Mouse (Mus musculus) MEL (cell line): ENCODE measurements around the gene Tnf.

Experiments
- CTCF ChIP-seq, 3 experiments: IDR thresholded peaks in 2 of 3; conservative IDR thresholded peaks in 1 of 3; 2 replicates each; pipeline ENCODE4 v1.5.1; 2011 to 2012; ENCODE audit warnings: low read length in 3 of 3, low read depth in 2 of 3, mild to moderate bottlenecking in 2 of 3, improper control_type of control experiment in 1 of 3, inconsistent platforms in 1 of 3, mixed read lengths in 1 of 3, moderate library complexity in 1 of 3; ENCODE audit not compliant: control insufficient read depth in 1 of 3, insufficient read depth in 1 of 3, poor library complexity in 1 of 3, severe bottlenecking in 1 of 3
- ELF1 ChIP-seq: IDR thresholded peaks from 2 replicates; pipeline ENCODE4 v1.6.1; 2014; ENCODE audit warnings: low read depth, mild to moderate bottlenecking, inconsistent platforms, low read length, improper control_type of control experiment, moderate library complexity
- EP300 ChIP-seq, 2 experiments: IDR thresholded peaks; 2 replicates each; pipeline ENCODE4 v1.6.1; 2011; ENCODE audit warnings: improper control_type of control experiment in 2 of 2, low read length in 2 of 2, low read depth in 1 of 2, mild to moderate bottlenecking in 1 of 2
- GABPA ChIP-seq: IDR thresholded peaks from 2 replicates; pipeline ENCODE4 v1.6.1; 2012; ENCODE audit warnings: low read depth, mild to moderate bottlenecking, inconsistent platforms, low read length, improper control_type of control experiment, moderate library complexity
- JUND ChIP-seq: IDR thresholded peaks from 2 replicates; pipeline ENCODE4 v1.6.1; 2011; ENCODE audit warnings: low read depth, mild to moderate bottlenecking, improper control_type of control experiment, low read length
- MAFK ChIP-seq: IDR thresholded peaks from 2 replicates; pipeline ENCODE4 v1.6.1; 2011; ENCODE audit warnings: low read depth, mild to moderate bottlenecking, low read length, improper control_type of control experiment, borderline replicate concordance
- MAX ChIP-seq: IDR thresholded peaks from 2 replicates; pipeline ENCODE4 v1.6.1; 2011; ENCODE audit warnings: low read length, improper control_type of control experiment
- NRF1 ChIP-seq: IDR thresholded peaks from 2 replicates; pipeline ENCODE4 v1.6.1; 2014; ENCODE audit warnings: low read depth, mild to moderate bottlenecking, inconsistent platforms, low read length, improper control_type of control experiment, moderate library complexity; ENCODE audit not compliant: poor library complexity, insufficient read depth, severe bottlenecking
- POLR2A ChIP-seq, 2 experiments: IDR thresholded peaks; 2 replicates each; pipeline ENCODE4 v1.6.1; 2011 to 2012; ENCODE audit warnings: low read length in 2 of 2, mild to moderate bottlenecking in 2 of 2, control low read depth in 1 of 2, improper control_type of control experiment in 1 of 2, low read depth in 1 of 2, moderate library complexity in 1 of 2; ENCODE audit not compliant: control insufficient read depth in 1 of 2, insufficient read depth in 1 of 2, poor library complexity in 1 of 2
- POLR2AphosphoS5 ChIP-seq: IDR thresholded peaks from 2 replicates; pipeline ENCODE4 v1.6.1; 2012; ENCODE audit warnings: low read depth, borderline replicate concordance, mild to moderate bottlenecking, inconsistent platforms, low read length, moderate library complexity, mixed read lengths
- RAD21 ChIP-seq: IDR thresholded peaks from 2 replicates; pipeline ENCODE4 v1.6.1; 2011; ENCODE audit warnings: mild to moderate bottlenecking, low read depth, low read length, improper control_type of control experiment
- USF1 ChIP-seq: IDR thresholded peaks from 2 replicates; pipeline ENCODE4 v1.6.1; 2014; ENCODE audit warnings: low read depth, mild to moderate bottlenecking, inconsistent platforms, low read length, improper control_type of control experiment, moderate library complexity
- ZKSCAN1 ChIP-seq: IDR thresholded peaks from 2 replicates; pipeline ENCODE4 v1.6.1; 2012; ENCODE audit warnings: low read depth, mild to moderate bottlenecking, inconsistent platforms, low read length, improper control_type of control experiment, moderate library complexity

DNA sequence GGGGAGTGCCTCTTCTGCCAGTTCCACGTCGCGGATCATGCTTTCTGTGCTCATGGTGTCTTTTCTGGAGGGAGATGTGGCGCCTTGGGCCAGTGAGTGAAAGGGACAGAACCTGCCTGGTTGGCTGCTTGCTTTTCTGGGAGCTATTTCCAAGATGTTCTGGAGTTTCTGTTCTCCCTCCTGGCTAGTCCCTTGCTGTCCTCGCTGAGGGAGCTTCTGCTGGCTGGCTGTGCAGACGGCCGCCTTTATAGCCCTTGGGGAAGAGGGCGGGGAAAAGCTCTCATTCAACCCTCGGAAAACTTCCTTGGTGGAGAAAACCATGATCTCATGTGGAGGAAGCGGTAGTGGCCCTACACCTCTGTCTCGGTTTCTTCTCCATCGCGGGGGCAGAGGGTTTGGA, at the start of gene Tnf:
- TF ChIP-seq GABPA = no peak
- no peak for TF ChIP-seq EP300 (IDR thresholded peaks at IDR 0.05; ENCODE audit: low read depth in 1 of 2, low read length in 2 of 2)
- TF ChIP-seq CTCF (IDR thresholded peaks at IDR 0.05 in 2 of 3, conservative IDR thresholded peaks at IDR 0.05 in 1 of 3; ENCODE audit: control insufficient read depth in 1 of 3, insufficient read depth in 1 of 3, low read depth in 2 of 3, low read length in 3 of 3, poor library complexity in 1 of 3, severe bottlenecking in 1 of 3) = no peak
- no peak for TF ChIP-seq ELF1
- TF ChIP-seq NRF1 = no peak
- TF ChIP-seq POLR2AphosphoS5 = no peak
- no peak for TF ChIP-seq MAFK
- TF ChIP-seq POLR2A (IDR thresholded peaks at IDR 0.05; ENCODE audit: control insufficient read depth in 1 of 2, insufficient read depth in 1 of 2, low read depth in 1 of 2, low read length in 2 of 2, poor library complexity in 1 of 2) = peak; percentile 63 to 90; a peak in 3 of 4 replicates
- TF ChIP-seq MAX = no peak
- TF ChIP-seq RAD21 = no peak
- TF ChIP-seq ZKSCAN1 = no peak
- no peak for TF ChIP-seq USF1
- TF ChIP-seq JUND = no peak
